Mouse (Mus musculus) left cerebral cortex, postnatal 14 days (tissue): Measurements from ENCODE around the gene Uox. TPM values are rescaled to one million over a fixed set of nuclear protein-coding genes. Genes with fewer than 3 reads are reported as not detected.

Experiments used
- DNase-seq, 2 experiments: peaks; one replicate each; pipeline ENCODE4 v3.0.0; 2021 to 2022; ENCODE audit warnings: low spot score in 2 of 2, mixed read lengths in 1 of 2
- intact Hi-C: fragments of 180-260 bp; cut with DNase I; formaldehyde crosslinking; loops from one replicate; pipeline ENCODE4 v1.15.1; 2025
- total RNA-seq, 2 experiments: library from RNA; stranded (reverse); gene quantifications; 2 replicates each; pipeline ENCODE4 v1.2.3; 2021

Uox gene
- total RNA-seq, 2 experiments from 2014 or later: 0.76 to 1.3 TPM

DNA sequence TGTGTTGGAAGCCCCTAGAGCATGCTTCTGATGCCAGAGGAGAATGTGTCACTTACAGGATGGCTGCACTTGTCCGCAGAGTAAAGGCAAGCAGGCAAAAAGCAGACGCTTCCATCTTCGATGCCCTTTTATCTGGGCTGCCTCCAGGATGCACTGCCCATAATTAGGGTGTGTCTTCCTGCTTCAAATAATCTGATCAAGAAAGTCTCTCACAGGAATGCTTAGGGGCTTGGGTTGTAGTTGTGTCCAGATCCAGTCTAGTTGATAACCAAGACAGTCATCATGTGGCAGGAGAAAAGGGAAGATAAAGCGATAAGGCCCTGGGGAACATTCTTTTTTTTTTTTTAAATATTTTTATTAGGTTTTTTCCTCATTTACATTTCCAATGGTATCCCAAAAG is 45.3 kb downstream of the Uox start, which contains the start of gene Dnase2b:
Gene Dnase2b, minus strand, starts transcription at position 101 of the 400 bp plus-strand sequence.
- intact Hi-C loops: no loop called here
- no peak for DNase-seq

DNA sequence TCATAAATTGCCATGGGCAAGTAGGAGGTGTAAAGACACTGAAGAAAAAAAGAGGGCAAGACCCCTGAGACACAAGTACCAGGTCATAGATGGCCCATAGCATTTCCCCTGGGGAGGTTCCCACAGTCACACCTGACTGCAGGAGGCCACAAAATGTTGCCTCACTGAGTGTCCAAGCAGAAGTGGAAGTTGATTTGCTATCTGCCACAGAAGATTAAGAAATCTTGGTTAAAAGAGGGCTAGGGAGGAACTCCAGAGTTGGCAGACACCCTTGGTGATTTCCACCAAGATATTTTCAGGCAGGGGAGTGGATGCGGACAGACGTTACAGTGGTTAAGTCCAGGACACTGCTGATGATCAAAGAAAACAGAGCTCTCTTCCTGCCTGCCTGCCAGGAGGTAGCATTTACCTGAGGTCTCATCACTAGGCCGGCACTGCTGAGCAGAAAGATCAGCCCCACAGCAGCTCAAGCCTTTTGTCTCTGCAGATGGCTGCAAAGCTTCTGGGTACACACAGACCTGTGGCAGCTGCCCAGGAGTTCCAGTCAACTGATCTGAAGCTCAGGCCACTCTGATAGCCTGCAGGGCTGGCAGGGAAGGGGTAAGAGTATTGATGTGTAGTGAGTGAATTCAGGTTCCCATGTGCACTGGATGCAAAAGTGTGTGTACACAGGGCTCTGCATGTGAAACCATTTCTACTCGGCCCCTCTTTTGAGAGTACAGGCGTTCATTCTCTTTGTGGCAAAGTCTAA is 46.5 kb downstream of the Uox start:
- DNase-seq: no peak
- intact Hi-C loops: no loop called here

DNA sequence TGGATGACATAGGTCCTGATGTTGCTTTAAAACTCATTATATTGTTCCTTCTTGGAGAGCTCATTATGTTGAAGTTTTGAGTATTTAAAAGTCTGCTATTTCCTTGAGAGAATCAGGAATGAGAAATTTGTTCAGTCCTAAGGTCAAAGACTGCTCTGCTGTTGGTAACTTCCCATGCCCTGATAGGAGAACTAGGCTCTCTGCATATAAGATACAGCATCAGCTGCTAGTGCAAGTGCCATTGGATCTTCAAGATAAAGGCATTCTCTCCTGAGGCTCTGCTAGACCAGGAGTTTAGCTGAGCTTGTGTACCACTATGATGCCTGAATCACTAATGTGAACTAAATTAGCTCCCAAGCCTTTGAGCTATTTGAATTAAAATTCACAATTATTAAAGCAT is 47.7 kb downstream of the Uox start:
- intact Hi-C loops: no loop called here
- no peak for DNase-seq

DNA sequence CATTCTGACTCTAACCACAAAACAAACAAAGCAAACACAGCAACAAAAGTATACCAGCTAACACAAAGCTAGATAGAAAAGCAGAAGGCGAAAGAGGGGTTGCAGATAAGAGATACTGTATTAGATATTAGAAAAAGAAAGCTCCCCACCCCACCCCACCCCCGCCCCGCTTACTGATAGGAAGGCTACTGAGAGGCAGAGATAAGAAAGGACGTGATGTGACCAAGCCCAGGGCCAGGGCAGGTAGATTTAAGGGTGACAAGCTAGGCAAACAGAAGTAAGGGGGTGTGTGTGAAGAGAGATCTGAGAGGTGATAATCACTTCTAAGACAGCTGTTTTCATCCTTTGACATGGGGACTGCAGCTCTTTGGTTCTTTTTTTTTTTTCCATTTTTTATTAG is 48.1 kb downstream of the Uox start:
- intact Hi-C loops: no loop called here
- no peak for DNase-seq

DNA sequence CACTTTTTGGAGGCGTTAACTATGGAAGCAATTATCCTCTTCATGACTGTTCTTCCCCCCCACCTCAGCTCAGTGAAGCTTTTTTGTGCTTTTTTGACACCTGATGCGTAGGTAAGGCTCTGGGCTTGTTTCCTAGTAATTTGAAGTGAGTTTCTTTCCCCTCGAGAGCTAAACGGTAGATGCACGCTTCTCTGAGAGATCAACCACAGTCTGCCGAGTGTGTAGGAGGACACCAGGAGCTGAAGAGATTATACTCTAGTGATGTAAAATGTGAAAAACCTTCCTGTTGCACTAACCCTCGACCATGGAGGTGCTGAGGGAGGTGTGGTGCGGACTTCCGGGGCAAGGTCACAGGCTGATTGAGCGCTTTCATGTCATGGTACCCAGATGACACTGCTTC is 49.9 kb downstream of the Uox start:
- intact Hi-C loops: no loop called here
- DNase-seq: peak; percentile 46 to 75

DNA sequence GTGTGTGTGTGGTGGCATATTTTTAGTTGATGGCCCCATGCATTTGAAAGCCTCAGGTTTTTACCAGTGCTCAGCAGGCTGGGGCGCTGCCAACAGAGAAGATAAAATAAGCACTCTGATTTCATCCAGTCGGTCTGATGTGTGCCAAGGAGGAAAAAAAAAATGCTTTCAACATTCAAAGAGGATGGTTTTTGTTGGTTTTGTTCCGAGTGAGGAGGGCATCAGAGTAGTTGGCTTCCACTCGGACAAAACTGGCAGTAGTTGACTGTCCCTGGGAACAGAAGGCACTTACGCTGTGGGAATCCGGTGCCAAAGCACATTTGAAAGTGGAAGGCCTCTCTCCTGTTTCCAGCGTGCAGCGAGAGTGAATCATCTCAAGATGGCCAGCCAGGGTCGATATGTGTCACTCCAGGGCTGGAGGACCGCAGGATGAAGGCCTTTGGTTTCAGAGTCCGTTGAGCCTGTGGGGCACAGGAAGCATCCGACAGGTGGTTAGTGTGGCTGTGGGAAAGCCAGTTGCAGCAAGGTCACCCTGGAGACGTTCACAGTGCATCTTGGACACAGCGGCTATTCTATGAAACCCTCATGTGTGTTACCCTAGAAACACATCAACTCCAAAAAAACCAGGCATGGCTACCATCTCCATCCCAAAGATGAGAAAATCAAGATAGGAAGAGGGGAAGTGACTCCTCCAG is 50.5 kb downstream of the Uox start:
- peak; percentile 87 to 96 for DNase-seq
- intact Hi-C loops: no loop called here

DNA sequence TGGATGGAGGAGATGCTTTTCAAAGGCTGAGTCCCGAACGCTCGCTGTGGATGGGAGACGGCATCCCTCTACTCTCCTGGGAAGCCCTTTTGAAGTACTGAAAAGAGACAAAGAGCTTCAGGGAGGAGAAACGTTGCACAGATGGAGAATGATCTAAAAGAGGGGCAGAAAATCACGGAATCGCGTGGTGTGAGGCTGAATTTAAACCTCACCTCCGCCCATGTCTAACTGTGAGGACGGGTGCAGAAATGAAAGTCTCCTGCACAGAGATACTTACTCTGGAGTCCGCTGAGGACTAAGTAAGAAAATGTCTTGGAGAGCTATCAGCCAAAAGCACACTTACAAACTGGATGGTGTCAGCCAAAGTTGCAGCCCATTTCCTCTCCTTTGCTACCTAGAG is 51.7 kb downstream of the Uox start:
- DNase-seq: peak; percentile 55 to 62
- intact Hi-C loops: loop anchor here (2.0 kb wide), 1 partner anchor 53 kb away; no protein-coding TSS in a partner anchor

DNA sequence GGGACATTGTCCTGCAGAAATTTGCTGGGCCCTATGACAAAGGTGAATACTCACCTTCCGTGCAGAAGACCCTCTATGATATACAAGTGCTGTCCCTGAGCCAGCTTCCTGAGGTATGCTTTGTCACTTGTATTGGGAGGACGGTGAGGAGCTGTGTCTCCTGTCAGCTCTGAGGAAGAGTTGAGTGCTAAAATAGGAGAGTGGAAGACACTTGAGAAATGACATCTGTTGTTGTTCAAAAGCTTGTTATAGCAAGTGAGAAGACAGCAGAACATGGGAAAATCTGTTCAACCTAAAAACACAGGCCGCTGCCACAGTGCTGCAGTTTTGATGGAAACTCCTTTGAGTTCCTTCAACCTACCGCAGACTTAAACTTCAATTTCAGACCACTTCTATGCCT is 55.5 kb downstream of the Uox start:
- intact Hi-C loops: loop anchor here (2.0 kb wide), 1 partner anchor 85 kb away; no protein-coding TSS in a partner anchor
- peak; percentile 20 to 61 for DNase-seq

DNA sequence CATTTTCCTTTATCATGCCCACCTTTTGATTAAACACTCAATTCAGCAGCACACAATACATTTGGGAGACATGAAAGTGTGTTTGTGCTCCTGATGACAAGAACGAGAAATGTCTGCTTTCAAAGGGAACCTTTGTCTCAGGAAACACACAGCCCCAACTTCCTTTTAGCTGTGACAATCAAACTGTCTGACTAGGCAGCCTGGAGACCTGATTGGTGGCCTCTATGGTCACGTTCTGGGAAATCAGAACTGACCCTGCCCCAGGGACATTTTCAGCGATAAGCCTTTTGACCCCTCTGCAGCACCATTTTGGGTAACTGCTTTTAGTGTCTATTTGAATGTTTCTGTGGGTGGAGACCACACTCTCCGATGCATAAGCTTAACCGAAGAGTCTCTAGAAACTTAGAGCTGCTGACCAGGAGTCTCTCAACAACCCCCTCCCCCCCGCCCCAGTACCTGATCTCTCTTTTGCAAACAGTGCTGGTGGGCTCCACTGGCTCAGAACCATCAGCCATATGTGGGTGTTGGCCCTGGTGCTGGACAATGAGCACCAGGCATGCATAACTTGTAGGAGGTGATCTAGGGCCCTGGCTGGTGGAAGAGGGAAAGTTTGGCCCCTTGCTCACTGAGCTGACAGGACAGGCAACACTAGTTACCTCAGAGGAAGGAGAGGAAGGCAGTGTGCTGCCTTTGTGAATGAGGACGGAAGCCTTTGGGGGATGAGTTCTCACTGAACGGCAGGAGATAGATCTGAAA is 58.2 kb downstream of the Uox start:
- no peak for DNase-seq
- intact Hi-C loops: no loop called here

DNA sequence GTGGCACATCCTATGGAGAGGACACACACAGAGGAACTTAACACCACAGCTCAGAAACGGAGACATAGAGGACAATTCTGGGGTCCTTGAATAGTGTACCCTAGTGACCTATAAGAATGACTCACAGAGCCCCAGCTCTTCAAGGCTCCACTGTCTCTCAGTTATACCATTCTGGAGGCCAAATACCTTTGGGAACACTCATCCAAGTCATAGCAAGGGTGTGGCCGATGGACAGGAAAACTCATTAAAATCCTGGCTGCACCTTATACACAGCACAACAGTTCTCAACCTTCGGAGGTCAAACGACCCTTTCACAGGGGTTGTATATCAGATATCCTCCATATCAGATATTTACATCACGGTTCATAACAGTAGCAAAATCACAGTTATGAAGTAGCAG is 62.3 kb downstream of the Uox start:
- no peak for DNase-seq
- intact Hi-C loops: no loop called here

DNA sequence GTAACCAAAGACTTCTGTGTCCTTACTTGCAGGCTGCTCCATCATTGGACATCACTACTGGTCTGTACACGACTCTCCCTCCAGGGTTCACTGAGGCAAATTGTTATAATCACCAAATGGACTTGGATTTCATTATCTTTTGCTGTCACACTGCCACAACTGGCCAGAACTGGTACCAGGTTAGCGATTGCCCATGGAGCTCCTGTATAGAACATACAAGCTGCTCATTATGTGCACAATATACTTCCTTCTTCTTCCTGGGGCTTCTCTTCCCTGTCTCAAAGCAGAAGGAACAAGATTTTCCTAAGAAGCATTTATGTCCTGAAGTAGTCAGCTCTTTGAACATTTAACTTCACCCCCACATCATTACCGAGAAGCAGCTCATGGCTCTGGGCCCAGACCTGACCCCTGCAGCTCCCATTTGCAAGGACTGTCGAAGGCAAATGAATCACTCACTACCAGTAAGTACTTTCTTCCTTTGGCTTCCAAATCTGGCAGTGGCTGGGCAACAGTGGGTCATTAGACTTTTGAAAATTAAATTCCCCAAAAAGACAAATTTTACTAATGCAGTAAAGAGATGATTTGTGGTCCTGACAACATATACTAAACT is 71.7 kb downstream of the Uox start:
- intact Hi-C loops: no loop called here
- no peak for DNase-seq

DNA sequence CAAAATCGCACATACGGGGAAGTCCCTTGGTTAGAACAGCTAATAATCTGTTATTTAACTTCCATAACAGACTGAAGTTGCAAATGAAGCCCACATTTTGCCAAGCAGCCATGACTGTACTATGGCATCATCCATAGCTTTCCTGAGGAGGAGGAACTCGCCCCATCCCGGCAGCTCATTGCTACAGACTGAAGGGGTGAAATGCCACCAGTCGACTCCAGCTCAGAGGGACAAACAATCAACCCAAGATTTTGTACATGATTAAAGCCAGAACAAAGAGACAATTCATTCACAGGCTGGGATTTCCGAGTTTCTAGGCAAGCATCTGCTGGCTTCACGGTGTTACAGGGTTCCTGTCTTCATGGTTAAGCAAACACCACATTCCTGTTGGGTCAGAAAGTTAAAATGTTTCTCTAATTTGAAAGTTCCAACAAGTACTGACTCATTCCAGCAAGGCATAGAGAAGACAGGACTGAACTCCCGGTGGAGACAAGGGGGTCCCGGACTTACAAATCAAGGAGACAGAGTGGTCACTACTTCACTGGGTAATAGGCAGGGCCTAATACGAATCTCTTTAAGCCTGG is 79.2 kb downstream of the Uox start:
- DNase-seq: no peak

DNA sequence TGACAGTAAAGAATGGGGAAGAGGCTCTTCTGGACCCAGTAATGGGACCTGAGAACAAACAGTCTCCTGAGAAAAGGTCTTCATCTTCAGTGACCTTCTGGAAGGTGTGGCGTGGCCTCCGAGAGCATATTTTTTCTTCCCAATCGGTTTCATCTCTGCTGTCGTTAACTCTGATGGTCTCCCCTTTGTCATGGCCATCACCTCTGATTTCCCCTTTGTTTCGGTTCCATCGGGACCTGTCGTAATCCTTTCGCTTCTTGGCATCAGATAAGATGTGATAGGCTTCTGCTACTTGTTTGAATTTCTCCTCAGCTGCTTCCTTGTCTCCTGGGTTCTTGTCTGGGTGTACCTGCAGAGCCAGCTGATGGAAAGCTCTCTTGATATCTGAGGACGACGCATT is 80.5 kb downstream of the Uox start:
- intact Hi-C loops: no loop called here
- no peak for DNase-seq

More for the DNA sequence above, 79.2 kb downstream of the Uox start:
- intact Hi-C loops: no loop called here

DNA sequence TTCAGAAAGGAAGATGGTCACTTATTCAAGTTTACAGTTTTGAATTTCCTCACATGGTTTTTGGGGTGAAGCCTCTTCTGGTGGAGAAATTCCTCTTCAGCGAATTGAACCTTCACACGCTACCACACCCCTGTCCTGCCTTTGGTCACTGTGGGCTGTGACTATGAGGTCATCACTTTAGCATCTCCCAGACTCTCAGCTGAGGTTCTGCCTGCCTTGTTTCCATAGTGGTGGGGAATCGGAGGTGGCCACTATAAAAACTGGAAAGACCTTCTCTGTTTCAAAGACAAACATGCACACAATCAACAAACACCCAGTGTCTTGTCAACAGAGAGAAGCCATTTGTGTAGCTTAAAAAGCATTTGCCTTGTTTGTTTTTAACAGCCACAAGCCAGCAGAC is 81.0 kb downstream of the Uox start, which contains the start of gene 4930503B20Rik:
Gene 4930503B20Rik, minus strand, starts transcription at position 101 of the 400 bp plus-strand sequence.
- intact Hi-C loops: no loop called here
- DNase-seq: no peak

DNA sequence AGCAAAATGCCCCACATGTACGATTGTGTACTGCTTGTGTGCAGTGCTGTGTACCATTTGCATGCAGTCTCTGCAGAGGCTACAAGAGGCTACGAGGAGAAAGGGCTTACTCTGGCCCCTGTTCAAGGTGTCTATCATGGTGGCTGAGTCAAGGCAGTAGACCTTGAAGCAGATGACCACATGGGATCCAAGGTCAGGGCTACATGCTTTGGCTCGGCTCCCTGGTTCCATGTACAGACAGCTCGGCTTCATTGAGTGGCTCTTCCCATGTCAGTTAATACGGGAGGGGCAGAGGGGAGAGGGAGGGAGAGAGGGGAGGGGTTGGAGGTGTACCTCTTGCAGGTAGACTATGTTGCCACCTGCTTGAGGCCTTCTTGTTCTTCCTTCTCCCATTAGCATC is 82.2 kb downstream of the Uox start:
- DNase-seq: no peak
- intact Hi-C loops: no loop called here

DNA sequence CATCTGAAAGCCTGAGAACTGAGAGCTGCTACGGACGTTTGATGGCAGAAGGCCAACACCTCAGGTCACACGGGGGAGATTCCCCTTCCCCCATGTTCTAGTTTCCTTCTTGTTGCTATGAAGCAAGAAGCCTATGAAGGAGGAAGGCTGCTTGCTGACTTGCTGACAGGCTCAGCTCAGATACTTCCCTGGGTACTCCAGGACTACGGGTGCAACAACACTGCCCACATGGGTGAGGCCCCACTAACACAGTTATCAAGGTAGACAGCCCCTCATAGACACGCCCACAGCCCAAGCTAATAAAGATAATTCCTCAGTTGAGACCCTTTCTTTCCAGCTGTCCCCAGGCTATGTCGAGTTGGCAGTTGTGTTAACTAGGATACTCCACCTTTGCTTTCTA is 83.5 kb downstream of the Uox start:
- no peak for DNase-seq
- intact Hi-C loops: no loop called here

DNA sequence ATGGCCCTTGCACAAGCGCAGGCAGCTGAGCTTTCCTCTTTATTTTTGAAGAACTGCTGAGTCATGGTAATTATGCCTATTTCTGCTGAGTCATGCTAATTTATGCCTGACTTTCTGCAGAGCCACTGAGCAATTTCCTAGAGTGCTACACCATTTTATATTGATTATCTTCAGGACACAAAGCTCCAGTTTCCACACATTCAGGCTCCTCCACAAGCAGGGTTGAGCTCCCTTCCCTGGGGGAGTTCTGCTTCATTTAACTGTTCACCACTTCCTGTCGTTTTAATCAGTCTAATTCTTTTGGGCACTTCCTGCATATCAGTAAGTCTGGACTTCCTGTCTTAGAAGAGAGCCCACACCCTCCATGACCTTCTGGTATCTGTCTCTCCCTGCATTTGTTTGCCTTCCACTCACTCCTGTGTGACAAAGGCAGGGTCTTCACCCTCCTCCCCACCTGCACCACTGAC is 84.9 kb downstream of the Uox start:
- no peak for DNase-seq
- intact Hi-C loops: no loop called here

DNA sequence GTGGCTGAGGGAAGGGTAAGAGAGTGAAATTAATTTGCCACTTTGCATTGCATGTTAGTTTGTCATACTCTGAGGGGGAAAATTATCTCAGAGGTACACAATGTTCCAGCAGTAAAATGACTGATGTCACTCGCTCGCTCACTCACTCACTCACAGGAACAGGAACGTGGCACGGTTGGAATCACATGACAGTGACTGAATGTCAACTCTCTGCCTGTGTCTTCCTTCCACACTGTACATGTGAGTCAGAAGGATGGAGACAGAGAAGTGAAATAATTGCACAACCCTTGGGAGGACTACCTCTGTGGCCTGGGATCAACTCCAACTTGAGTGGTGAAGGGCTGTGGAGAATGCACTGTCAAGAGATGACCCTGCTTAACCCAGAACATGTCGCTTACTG is 87.2 kb downstream of the Uox start:
- peak in 1 of 2 experiments; percentile 32 for DNase-seq
- intact Hi-C loops: no loop called here

DNA sequence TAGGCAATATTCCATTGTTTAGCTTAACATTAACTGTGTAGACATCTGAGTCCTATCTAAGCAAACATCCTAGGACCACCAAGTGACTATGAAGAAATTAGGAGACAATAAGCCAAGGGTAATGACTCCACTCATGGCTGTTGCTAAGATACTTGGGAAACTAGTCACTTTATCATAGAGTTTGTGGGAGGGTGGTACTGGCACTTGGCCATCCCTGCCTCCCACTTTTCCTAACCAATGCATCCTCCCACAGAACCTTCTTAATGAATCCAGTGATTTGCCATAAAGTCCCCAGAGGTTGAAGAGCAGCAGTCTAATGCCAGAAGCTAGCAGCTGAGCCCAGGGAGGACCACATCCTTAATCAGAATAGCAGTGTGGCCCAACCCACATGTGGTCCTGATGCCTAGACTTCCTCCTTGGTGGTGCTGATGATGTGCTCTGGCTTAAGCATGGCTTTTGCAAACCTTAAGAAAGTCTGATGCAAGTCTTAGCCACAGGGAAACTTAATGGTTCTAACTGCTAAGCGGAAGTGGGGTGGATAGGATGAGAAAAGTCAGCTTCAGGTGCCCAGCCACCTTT is 87.9 kb downstream of the Uox start:
- intact Hi-C loops: no loop called here
- DNase-seq: no peak
